Mouse (Mus musculus) liver, embryonic 11.5 days (tissue): Measurements from ENCODE around the gene Zfp764. TPM values are rescaled to one million over a fixed set of nuclear protein-coding genes. Genes with fewer than 3 reads are reported as not detected.
"Not testable (repeated sequence)": the region's sequence is repeated elsewhere in the genome, so short reads cannot be mapped to it uniquely, and the experiment has no call there.

Experiments
- ATAC-seq: fragments of 200-750 bp; cut with Nextera tagmentation; replicated peaks from 2 replicates; pipeline ENCODE4 v1.8.0; 2017; ENCODE audit warnings: moderate number of reproducible peaks, mild to moderate bottlenecking, moderate TSS enrichment, moderate library complexity; ENCODE audit not compliant: low FRiP score
- DNase-seq: peaks from one replicate; pipeline ENCODE4 v3.0.0-alpha.2; 2017; ENCODE audit warnings: low spot score
- H3K27ac ChIP-seq: fragments of 300-500 bp; sonication (generic); 2 replicates; pipeline ENCODE4 v1.5.1; 2014; ENCODE audit warnings: mild to moderate bottlenecking, low read depth, low read length, control low read depth
- H3K27me3 ChIP-seq: fragments of 300-500 bp; sonication (generic); replicated peaks from 2 replicates; pipeline ENCODE4 v1.6.1; 2014; ENCODE audit warnings: low read length, mixed read lengths; ENCODE audit not compliant: control insufficient read depth, insufficient read depth
- H3K36me3 ChIP-seq: fragments of 300-500 bp; sonication (generic); 2 replicates; pipeline ENCODE4 v1.6.1; 2014; ENCODE audit warnings: mild to moderate bottlenecking, low read length, moderate library complexity, mixed read lengths; ENCODE audit not compliant: control insufficient read depth, insufficient read depth
- H3K4me1 ChIP-seq: fragments of 300-500 bp; sonication (generic); replicated peaks from 2 replicates; pipeline ENCODE4 v1.6.1; 2014; ENCODE audit warnings: low read length, mixed read lengths; ENCODE audit not compliant: control insufficient read depth, insufficient read depth
- H3K4me2 ChIP-seq: fragments of 300-500 bp; sonication (generic); 2 replicates; pipeline ENCODE4 v1.6.1; 2014; ENCODE audit warnings: mild to moderate bottlenecking, control low read depth, moderate library complexity
- H3K4me3 ChIP-seq: fragments of 300-500 bp; sonication (generic); 2 replicates; pipeline ENCODE4 v1.5.1; 2014; ENCODE audit warnings: low read depth, low read length, control low read depth
- H3K9ac ChIP-seq: fragments of 300-500 bp; sonication (generic); 2 replicates; pipeline ENCODE4 v1.6.1; 2014; ENCODE audit warnings: low read depth, low read length, control low read depth
- H3K9me3 ChIP-seq: fragments of 300-500 bp; sonication (generic); 2 replicates; pipeline ENCODE4 v1.6.1; 2016; ENCODE audit warnings: low read length, inconsistent platforms, mixed read lengths; ENCODE audit not compliant: control insufficient read depth
- WGBS: fragments of 180-500 bp; shearing (Covaris S2); extraction: QIAGEN DNeasy Blood & Tissue Kit; methylation state at CpG from one replicate; pipeline ENCODE4 v1.1.7; 2014; 5-methylcytosine and 5-hydroxymethylcytosine counted together
- polyA plus RNA-seq: library from polyadenylated mRNA; unstranded; fragments of >200 nt; fragmentation: Nextera tagmentation; extraction: Ambion mirVana; gene quantifications from 2 replicates; pipeline ENCODE4 v1.2.1, GENCODE M21; 2014

Gene Zfp764
- polyA plus RNA-seq = 4.6 and 4.8 TPM in 2 replicates

DNA sequence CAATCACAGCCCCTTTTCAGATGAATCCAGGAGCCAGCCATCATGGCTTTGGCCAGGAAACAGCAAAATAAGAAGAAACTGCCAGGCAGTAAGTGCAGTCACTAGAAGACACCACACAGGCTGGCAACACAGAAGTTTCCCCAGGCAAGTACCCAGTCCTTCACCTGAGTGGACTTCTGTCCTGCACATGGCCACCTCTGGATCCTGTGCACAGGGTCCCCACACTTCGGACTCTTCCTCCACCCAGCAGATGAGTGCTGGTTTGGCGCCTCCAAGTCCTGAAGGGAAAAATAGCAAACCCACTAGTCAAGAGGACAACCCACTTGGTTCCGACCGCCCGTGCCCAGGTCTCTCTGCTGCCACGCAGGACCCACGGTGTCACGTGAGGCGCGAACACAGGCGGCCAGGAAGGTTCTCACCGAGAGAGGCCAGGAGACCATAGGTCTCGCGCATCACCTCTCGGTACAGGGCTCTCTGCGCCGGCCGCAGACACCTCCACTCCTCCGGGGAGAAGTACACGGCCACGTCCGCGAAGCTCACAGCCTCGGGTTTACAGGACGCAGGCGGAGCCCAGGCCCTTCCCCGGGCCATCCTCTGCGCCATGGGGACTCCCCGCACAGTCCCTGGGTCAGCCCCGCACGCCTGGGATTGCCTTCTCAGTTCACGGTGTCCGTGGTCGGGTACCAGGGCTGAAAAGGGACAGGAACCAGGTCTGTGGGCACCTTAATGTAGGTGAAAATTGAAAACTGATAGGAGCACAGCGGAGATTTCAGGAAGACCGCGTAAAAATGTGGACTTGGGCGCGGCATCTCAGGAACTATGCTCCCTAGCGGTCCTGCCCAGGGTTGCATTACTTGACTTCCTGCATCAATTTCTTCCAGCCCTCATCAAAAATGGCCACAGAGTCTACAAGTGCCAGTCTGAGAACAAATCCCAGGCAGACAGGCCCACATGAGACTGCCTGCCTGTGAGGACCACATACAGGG, at the start of gene Zfp764:
Gene Zfp764 (minus strand): TSS at position 821 of the 986 bp plus-strand sequence.
- peak within 1 kb of the TSS; percentile 62 for H3K4me3 ChIP-seq
- not testable (repeated sequence) for H3K27ac ChIP-seq, H3K36me3 ChIP-seq, H3K4me1 ChIP-seq, H3K27me3 ChIP-seq, H3K9me3 ChIP-seq
- DNase-seq = peak; percentile 78
- H3K9ac ChIP-seq = peak within 1 kb of the TSS; percentile 72
- peak; percentile 79 for ATAC-seq
- peak within 1 kb of the TSS; percentile 90 for H3K4me2 ChIP-seq
- 4% methylated on average over 40 of the region's 40 CpGs for WGBS

DNA sequence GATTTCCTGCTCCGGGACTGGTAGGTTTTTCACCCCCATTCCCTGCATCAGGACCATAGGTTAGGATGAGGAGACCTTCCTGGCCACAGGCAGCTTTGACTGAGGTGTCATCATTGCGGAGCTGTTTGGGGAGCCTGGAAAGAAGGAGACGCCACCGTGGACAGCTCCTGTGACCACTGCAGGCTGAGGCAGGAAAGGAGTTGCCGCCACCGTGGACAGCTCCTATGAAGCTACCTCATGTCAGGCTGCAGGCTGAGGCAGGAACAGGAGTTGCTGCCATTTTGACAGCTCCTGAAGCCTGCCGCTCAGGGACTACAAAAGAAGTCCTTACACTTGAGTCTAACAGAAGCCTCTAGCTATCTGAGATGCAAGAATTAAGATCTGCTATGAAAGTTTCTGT, 48.3 kb upstream of the Zfp764 start:
- H3K4me2 ChIP-seq = no peak overlapping the region
- H3K4me1 ChIP-seq = peaks cover 5% of the 10 kb centered on the region
- 0 out of 2 replicates have a peak, but pooled peaks cover 4% of the 10 kb centered on the region for H3K9me3 ChIP-seq
- 84% methylated on average over 7 of the region's 7 CpGs for WGBS
- no peak overlapping the region for H3K4me3 ChIP-seq
- DNase-seq = no peak
- peaks cover 34% of the 10 kb centered on the region for H3K36me3 ChIP-seq
- no peaks in the 10 kb centered on the region for H3K27me3 ChIP-seq
- ATAC-seq = no peak
- H3K27ac ChIP-seq = no peak overlapping the region
- no peak overlapping the region for H3K9ac ChIP-seq

GRCm38 (mm10) chr7:127453056-127453455, 46.4 kb upstream of the Zfp764 start:
- Histone ChIP-seq H3K4me1 (peaks cover 7% of the 10 kb centered on the region), H3K4me3 (no peak overlapping the region), H3K4me2 (no peak overlapping the region), H3K9ac (no peak overlapping the region), H3K27ac (no peak overlapping the region), H3K27me3 (no peaks in the 10 kb centered on the region), H3K36me3 (peaks cover 27% of the 10 kb centered on the region), H3K9me3 (0 out of 2 replicates have a peak, but pooled peaks cover 4% of the 10 kb centered on the region)
- WGBS = 91% methylated on average over 2 of the region's 2 CpGs
- ATAC-seq (no peak), DNase-seq (no peak)

GRCm38 (mm10) chr7:127449966-127450365, 43.3 kb upstream of the Zfp764 start:
- peaks cover 11% of the 10 kb centered on the region for H3K4me1 ChIP-seq
- no peak overlapping the region for H3K27ac ChIP-seq

GRCm38 (mm10) chr7:127448521-127449300, 42.1 kb upstream of the Zfp764 start, which contains the start of gene Zfp689:
Zfp689 (minus strand) TSS chr7:127449158.
- peaks cover 11% of the 10 kb centered on the region for H3K4me1 ChIP-seq
- peak within 1 kb of the TSS; percentile 78 for H3K4me2 ChIP-seq
- H3K27me3 ChIP-seq = no peaks in the 10 kb centered on the region
- peak within 1 kb of the TSS; percentile 90 for H3K27ac ChIP-seq
- ATAC-seq (peak; percentile 90), DNase-seq (peak; percentile 87)
- H3K9me3 ChIP-seq = no peaks in the 10 kb centered on the region
- peak within 1 kb of the TSS; percentile 85 for H3K4me3 ChIP-seq
- peaks cover 21% of the 10 kb centered on the region for H3K36me3 ChIP-seq
- peak within 1 kb of the TSS; percentile 94 for H3K9ac ChIP-seq
- under 1% methylated on average over 54 of the region's 54 CpGs for WGBS

More at GRCm38 (mm10) chr7:127449966-127450365, 43.3 kb upstream of the Zfp764 start:
- no peaks in the 10 kb centered on the region for H3K9me3 ChIP-seq
- H3K36me3 ChIP-seq = peaks cover 15% of the 10 kb centered on the region
- H3K4me2 ChIP-seq = peak overlapping the region; percentile 78
- peak overlapping the region; percentile 94 for H3K9ac ChIP-seq
- 81% methylated on average over 7 of the region's 7 CpGs for WGBS
- no peak for DNase-seq
- ATAC-seq = no peak
- H3K4me3 ChIP-seq = peak overlapping the region; percentile 85
- H3K27me3 ChIP-seq = no peaks in the 10 kb centered on the region

DNA sequence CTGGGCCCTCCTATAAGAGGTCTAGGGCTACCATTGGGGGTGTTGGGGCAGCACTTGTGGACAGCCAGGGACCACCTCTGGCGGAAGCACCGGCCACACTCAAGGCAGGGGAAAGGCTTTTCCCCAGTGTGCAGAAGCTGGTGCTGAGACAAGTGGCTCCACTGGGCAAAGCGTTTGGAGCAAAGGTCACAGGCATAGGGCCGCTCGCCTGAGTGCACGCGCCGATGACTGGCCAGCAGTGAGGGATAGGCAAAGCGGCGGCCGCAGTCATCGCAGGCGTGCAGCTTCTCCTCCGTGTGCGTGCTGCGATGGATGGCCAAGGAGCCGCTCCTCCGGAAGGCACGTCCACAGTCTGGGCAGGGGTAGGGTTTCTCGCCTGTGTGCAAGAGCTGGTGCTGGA, 37.4 kb upstream of the Zfp764 start:
- Histone ChIP-seq H3K4me3 (0 out of 2 replicates have a peak overlapping the region, but pooled peaks have one; percentile 2), H3K4me2 (no peak overlapping the region), H3K9me3 (no peaks in the 10 kb centered on the region), H3K36me3 (peaks cover 23% of the 10 kb centered on the region), H3K9ac (no peak overlapping the region), H3K4me1 (peaks cover 4% of the 10 kb centered on the region; the same call in 1 of the 2 replicates), H3K27ac (no peak overlapping the region), H3K27me3 (no peaks in the 10 kb centered on the region)
- 89% methylated on average over 20 of the region's 20 CpGs for WGBS
- DNase-seq = no peak
- ATAC-seq = no peak

DNA sequence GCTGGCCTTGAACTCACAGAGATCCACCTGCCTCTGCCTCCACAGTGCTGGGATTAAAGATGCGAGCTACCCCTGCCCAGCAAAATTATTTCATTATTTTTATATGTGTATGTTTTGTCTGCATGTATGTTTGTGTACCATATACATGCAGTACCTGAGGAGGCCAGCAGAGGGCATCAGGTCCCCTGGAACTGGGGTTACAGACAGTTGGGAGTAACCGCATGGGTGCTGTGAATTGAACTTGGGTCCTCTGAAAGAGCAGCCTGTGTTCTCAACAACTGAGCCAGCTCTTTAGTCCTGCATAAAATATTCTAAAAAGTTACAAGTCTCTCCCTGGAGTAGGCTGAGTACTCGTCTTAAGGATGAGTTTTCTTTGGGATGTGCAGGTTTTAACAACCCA, 31.1 kb upstream of the Zfp764 start:
- peaks cover 7% of the 10 kb centered on the region; the same call in 1 of the 2 replicates for H3K9me3 ChIP-seq
- H3K4me1 ChIP-seq = no peaks in the 10 kb centered on the region
- H3K9ac ChIP-seq = no peak overlapping the region
- no peak overlapping the region for H3K27ac ChIP-seq
- DNase-seq (no peak), ATAC-seq (no peak)
- H3K4me2 ChIP-seq = no peak overlapping the region
- no peaks in the 10 kb centered on the region; the same call in 1 of the 2 replicates for H3K27me3 ChIP-seq
- no peak overlapping the region for H3K4me3 ChIP-seq
- H3K36me3 ChIP-seq = no peaks in the 10 kb centered on the region
- 84% methylated on average over 3 of the region's 3 CpGs for WGBS

- H3K9ac ChIP-seq = no peak overlapping the region
- 89% methylated on average over 4 of the region's 4 CpGs for WGBS
- H3K36me3 ChIP-seq = no peaks in the 10 kb centered on the region
- peaks cover 7% of the 10 kb centered on the region; the same call in 1 of the 2 replicates for H3K9me3 ChIP-seq
- no peak for ATAC-seq
- H3K27me3 ChIP-seq = no peaks in the 10 kb centered on the region; the same call in 1 of the 2 replicates
- no peak overlapping the region for H3K27ac ChIP-seq
- no peak overlapping the region for H3K4me2 ChIP-seq
- DNase-seq = no peak
- H3K4me3 ChIP-seq = no peak overlapping the region
- H3K4me1 ChIP-seq = no peaks in the 10 kb centered on the region
Measured at GRCm38 (mm10) chr7:127435206-127435605, 28.6 kb upstream of the Zfp764 start.
